Mouse (Mus musculus) heart, embryonic 15.5 days (tissue): ENCODE measurements around the gene Mttp. TPM values are rescaled to one million over a fixed set of nuclear protein-coding genes. Genes with fewer than 3 reads are reported as not detected.

Source experiments
- ATAC-seq: fragments of 200-750 bp; cut with Nextera tagmentation; replicated peaks from 2 replicates; pipeline ENCODE4 v1.8.0; 2017; ENCODE audit warnings: low read depth, moderate TSS enrichment; ENCODE audit not compliant: insufficient number of reproducible peaks, insufficient read depth, low FRiP score
- H3K27ac ChIP-seq: fragments of 300-500 bp; sonication (generic); 2 replicates; pipeline ENCODE4 v1.5.1; 2015; ENCODE audit warnings: mild to moderate bottlenecking, inconsistent platforms
- H3K27me3 ChIP-seq: fragments of 300-500 bp; sonication (generic); 2 replicates; pipeline ENCODE4 v1.6.1; 2015; ENCODE audit warnings: inconsistent platforms
- H3K36me3 ChIP-seq: fragments of 300-500 bp; sonication (generic); 2 replicates; pipeline ENCODE4 v1.6.1; 2015; ENCODE audit warnings: mild to moderate bottlenecking, inconsistent platforms
- H3K4me1 ChIP-seq: fragments of 300-500 bp; sonication (generic); replicated peaks from 2 replicates; pipeline ENCODE4 v1.6.1; 2015; ENCODE audit warnings: inconsistent platforms
- H3K4me2 ChIP-seq: fragments of 300-500 bp; sonication (generic); 2 replicates; pipeline ENCODE4 v1.6.1; 2015; ENCODE audit warnings: inconsistent platforms, mild to moderate bottlenecking, moderate library complexity
- H3K4me3 ChIP-seq: fragments of 300-500 bp; sonication (generic); 2 replicates; pipeline ENCODE4 v1.5.1; 2015; ENCODE audit warnings: mild to moderate bottlenecking, inconsistent platforms
- H3K9ac ChIP-seq: fragments of 300-500 bp; sonication (generic); 2 replicates; pipeline ENCODE4 v1.6.1; 2015; ENCODE audit warnings: mild to moderate bottlenecking, inconsistent platforms
- H3K9me3 ChIP-seq: fragments of 300-500 bp; sonication (generic); replicated peaks from 2 replicates; pipeline ENCODE4 v1.6.1; 2016; ENCODE audit warnings: inconsistent platforms
- WGBS: fragments of 180-500 bp; shearing (Covaris S2); methylation state at CpG from one replicate; pipeline ENCODE4 v1.1.7; 2015; ENCODE audit warnings: mixed read lengths; 5-methylcytosine and 5-hydroxymethylcytosine counted together
- polyA plus RNA-seq: library from polyadenylated mRNA; unstranded; fragments of >200 nt; fragmentation: Nextera tagmentation; extraction: Ambion mirVana; gene quantifications from 2 replicates; pipeline ENCODE4 v1.2.1, GENCODE M21; 2015

Mttp gene
- polyA plus RNA-seq, 1 experiment from 2014 or later, result 6.8 TPM

- Histone ChIP-seq H3K4me2 (no peak overlapping the region), H3K27me3 (no peaks in the 10 kb centered on the region), H3K9ac (no peak overlapping the region), H3K36me3 (no peaks in the 10 kb centered on the region), H3K9me3 (no peaks in the 10 kb centered on the region), H3K4me1 (peaks cover 3% of the 10 kb centered on the region; the same call in 1 of the 2 replicates), H3K4me3 (no peak overlapping the region), H3K27ac (no peak overlapping the region)
- no peak for ATAC-seq
- 85% methylated on average over 8 of the region's 8 CpGs for WGBS
These were observed 11.3 kb downstream of the Mttp start for GRCm38 (mm10) chr3:138133463-138133862.

DNA sequence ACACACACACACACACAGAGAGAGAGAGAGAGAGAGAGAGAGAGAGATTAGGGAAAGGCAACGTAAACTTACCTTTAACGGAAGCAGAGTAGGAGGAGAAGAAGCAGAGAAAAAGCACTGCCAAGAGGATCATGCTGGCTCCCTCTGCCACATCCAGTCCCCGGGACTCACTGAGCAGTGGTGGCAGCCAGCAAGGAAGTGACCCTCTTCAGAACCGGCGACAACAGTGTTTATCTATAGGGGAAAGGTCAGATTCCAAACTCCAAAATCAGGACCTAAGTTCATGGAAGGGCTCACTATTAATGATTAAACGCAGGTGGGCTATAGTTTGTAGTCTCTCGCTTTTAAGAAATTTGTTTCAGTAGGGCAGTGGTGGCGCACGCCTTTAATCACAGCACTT lies 13.6 kb downstream of the Mttp start:
- 45% methylated on average over 9 of the region's 9 CpGs for WGBS
- ATAC-seq, result no peak
- Histone ChIP-seq H3K27me3 (no peaks in the 10 kb centered on the region), H3K27ac (no peak overlapping the region), H3K4me2 (no peak overlapping the region), H3K9me3 (no peaks in the 10 kb centered on the region), H3K4me1 (peaks cover 3% of the 10 kb centered on the region; the same call in 1 of the 2 replicates), H3K9ac (no peak overlapping the region), H3K36me3 (no peaks in the 10 kb centered on the region), H3K4me3 (no peak overlapping the region)

DNA sequence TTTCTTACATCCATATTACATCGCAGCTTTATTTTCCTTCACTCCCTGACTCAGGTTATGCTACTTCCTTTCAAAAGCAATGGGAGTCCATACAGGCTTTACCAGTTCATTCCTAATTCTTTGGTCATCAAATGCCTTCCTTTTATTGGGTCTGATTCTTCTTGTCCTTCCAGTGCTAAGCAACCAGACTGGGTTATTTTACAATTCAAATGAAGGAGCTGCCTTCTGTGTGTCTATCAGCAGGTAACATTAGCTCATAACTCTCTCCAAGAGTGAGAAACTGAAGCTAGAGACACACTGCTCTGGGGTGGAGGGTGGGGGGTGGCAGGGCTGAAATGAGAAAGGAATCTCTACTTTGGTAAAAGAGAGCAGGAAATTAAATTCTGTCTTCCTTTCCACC lies 14.1 kb downstream of the Mttp start:
- WGBS, result 65% methylated on average over 1 of the region's 1 CpGs
- no peak overlapping the region for H3K27ac ChIP-seq
- H3K36me3 ChIP-seq, result no peaks in the 10 kb centered on the region

GRCm38 (mm10) chr3:138129110-138129509 lies 15.7 kb downstream of the Mttp start:
- Histone ChIP-seq H3K27ac (no peak overlapping the region), H3K36me3 (no peaks in the 10 kb centered on the region), H3K27me3 (no peaks in the 10 kb centered on the region), H3K4me1 (peaks cover 3% of the 10 kb centered on the region; the same call in 1 of the 2 replicates), H3K9ac (no peak overlapping the region), H3K9me3 (no peaks in the 10 kb centered on the region), H3K4me2 (no peak overlapping the region), H3K4me3 (no peak overlapping the region)
- ATAC-seq, result no peak
- 74% methylated on average over 6 of the region's 6 CpGs for WGBS

More for the DNA sequence above, 14.1 kb downstream of the Mttp start:
- ATAC-seq, result no peak
- H3K9me3 ChIP-seq, result no peaks in the 10 kb centered on the region
- no peaks in the 10 kb centered on the region for H3K27me3 ChIP-seq
- no peak overlapping the region for H3K4me3 ChIP-seq
- H3K4me1 ChIP-seq, result peaks cover 3% of the 10 kb centered on the region; the same call in 1 of the 2 replicates
- no peak overlapping the region for H3K4me2 ChIP-seq
- no peak overlapping the region for H3K9ac ChIP-seq

DNA sequence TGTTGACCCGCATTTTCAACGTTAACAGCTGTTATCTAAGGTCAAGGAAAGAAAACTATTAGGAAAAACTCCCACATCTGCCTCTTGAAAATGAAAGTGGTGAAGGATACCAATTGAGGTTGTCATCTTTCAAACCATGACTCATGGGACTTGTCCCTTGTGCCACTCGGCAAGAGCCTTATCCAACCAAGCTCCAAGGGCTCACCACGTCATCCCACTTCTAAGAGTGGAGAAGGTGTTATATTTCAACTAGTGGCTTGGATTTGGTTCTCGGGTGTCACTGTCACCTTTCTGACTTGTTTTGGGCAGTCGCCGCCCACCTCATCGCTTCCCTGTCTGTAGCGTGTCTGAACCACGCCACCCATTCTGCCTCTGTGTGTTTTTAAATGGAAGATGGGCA lies 20.9 kb downstream of the Mttp start:
- WGBS, result 68% methylated on average over 10 of the region's 10 CpGs
- H3K4me3 ChIP-seq, result no peak overlapping the region
- H3K9ac ChIP-seq, result no peak overlapping the region

GRCm38 (mm10) chr3:138121461-138121860 lies 23.3 kb downstream of the Mttp start:
- 83% methylated on average over 2 of the region's 2 CpGs for WGBS
- H3K9me3 ChIP-seq, result no peaks in the 10 kb centered on the region
- no peak overlapping the region for H3K9ac ChIP-seq
- no peaks in the 10 kb centered on the region for H3K27me3 ChIP-seq
- H3K27ac ChIP-seq, result no peak overlapping the region
- no peak overlapping the region for H3K4me2 ChIP-seq
- no peak for ATAC-seq
- H3K4me3 ChIP-seq, result no peak overlapping the region
- peaks cover 28% of the 10 kb centered on the region for H3K4me1 ChIP-seq
- no peaks in the 10 kb centered on the region for H3K36me3 ChIP-seq

More for the DNA sequence above, 20.9 kb downstream of the Mttp start:
- no peaks in the 10 kb centered on the region for H3K27me3 ChIP-seq
- H3K27ac ChIP-seq, result no peak overlapping the region
- ATAC-seq, result no peak
- no peaks in the 10 kb centered on the region for H3K9me3 ChIP-seq
- no peaks in the 10 kb centered on the region for H3K36me3 ChIP-seq
- H3K4me2 ChIP-seq, result no peak overlapping the region
- peaks cover 14% of the 10 kb centered on the region for H3K4me1 ChIP-seq

- Histone ChIP-seq H3K9me3 (no peaks in the 10 kb centered on the region), H3K4me1 (peaks cover 30% of the 10 kb centered on the region), H3K27ac (peak overlapping the region; percentile 87), H3K36me3 (no peaks in the 10 kb centered on the region), H3K9ac (no peak overlapping the region), H3K4me3 (no peak overlapping the region), H3K4me2 (peak overlapping the region; percentile 22), H3K27me3 (no peaks in the 10 kb centered on the region)
- 42% methylated on average over 16 of the region's 16 CpGs for WGBS
- ATAC-seq, result peak; percentile 81
These were observed 25.2 kb downstream of the Mttp start for GRCm38 (mm10) chr3:138119444-138120105.

GRCm38 (mm10) chr3:138118831-138119230 lies 25.9 kb downstream of the Mttp start:
- Histone ChIP-seq H3K4me1 (peaks cover 30% of the 10 kb centered on the region), H3K27ac (peak overlapping the region; percentile 87), H3K4me3 (no peak overlapping the region), H3K36me3 (no peaks in the 10 kb centered on the region), H3K9me3 (no peaks in the 10 kb centered on the region), H3K27me3 (no peaks in the 10 kb centered on the region), H3K9ac (no peak overlapping the region), H3K4me2 (peak overlapping the region; percentile 22)
- 49% methylated on average over 14 of the region's 14 CpGs for WGBS
- ATAC-seq, result peak; percentile 47; the same call in 1 of the 2 replicates

- no peak for ATAC-seq
- H3K4me1 ChIP-seq, result peaks cover 30% of the 10 kb centered on the region
- no peak overlapping the region for H3K9ac ChIP-seq
- peak overlapping the region; percentile 87 for H3K27ac ChIP-seq
- no peaks in the 10 kb centered on the region for H3K9me3 ChIP-seq
- H3K4me3 ChIP-seq, result no peak overlapping the region
- no peaks in the 10 kb centered on the region for H3K36me3 ChIP-seq
- 59% methylated on average over 6 of the region's 6 CpGs for WGBS
- no peaks in the 10 kb centered on the region for H3K27me3 ChIP-seq
- H3K4me2 ChIP-seq, result peak overlapping the region; percentile 22; the same call in 1 of the 2 replicates
These were observed 26.4 kb downstream of the Mttp start for GRCm38 (mm10) chr3:138118392-138118791.

DNA sequence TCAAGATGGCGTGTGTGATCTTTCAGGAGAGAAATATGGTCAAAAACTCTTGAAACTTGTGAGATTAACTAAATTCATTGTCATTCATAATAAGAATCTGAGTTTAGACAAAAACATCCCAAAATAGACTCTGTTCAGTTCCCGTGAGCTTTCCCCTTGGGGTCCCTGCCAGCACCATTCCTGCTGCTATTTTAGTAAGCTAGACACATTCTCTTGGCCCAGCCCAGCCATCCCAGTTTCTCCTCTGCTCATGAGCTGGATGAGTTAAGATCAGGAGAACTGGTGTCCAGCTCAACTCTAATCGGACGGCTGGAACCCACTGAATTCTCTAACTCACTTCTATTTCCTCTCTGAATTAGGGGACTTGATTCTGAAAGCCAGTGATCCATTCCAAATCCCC lies 27.9 kb downstream of the Mttp start:
- 50% methylated on average over 4 of the region's 4 CpGs for WGBS

DNA sequence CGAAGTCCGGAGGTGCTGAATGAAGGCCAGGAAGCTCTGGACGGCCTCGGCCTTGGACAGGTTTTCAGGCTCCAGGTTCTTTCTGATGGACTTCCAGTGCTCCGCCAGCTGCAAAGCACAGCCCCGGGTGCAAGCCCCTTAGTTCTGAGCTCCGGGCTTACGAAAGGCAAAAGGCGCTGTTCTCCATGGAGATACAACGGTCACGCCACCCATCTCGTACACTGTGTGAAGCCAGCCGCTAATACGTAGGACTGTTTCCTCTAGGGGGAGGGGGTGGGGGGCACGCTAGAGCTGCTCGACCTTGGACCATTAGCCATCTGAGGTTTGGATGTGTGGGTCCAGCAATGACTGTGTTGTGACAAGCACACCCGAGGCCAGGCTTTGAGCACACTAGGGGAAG lies 30.7 kb downstream of the Mttp start:
- 80% methylated on average over 17 of the region's 17 CpGs for WGBS
- Histone ChIP-seq H3K36me3 (no peaks in the 10 kb centered on the region), H3K27ac (no peak overlapping the region), H3K27me3 (no peaks in the 10 kb centered on the region), H3K4me2 (no peak overlapping the region), H3K4me1 (peaks cover 19% of the 10 kb centered on the region), H3K4me3 (no peak overlapping the region), H3K9me3 (no peaks in the 10 kb centered on the region), H3K9ac (no peak overlapping the region)
- ATAC-seq, result no peak

More for the DNA sequence above, 27.9 kb downstream of the Mttp start:
- Histone ChIP-seq H3K4me3 (no peak overlapping the region), H3K4me1 (peaks cover 30% of the 10 kb centered on the region), H3K27me3 (no peaks in the 10 kb centered on the region), H3K4me2 (no peak overlapping the region), H3K9me3 (no peaks in the 10 kb centered on the region), H3K27ac (peak overlapping the region; percentile 77), H3K36me3 (no peaks in the 10 kb centered on the region), H3K9ac (no peak overlapping the region)
- no peak for ATAC-seq
